In the genomic region with DNA sequence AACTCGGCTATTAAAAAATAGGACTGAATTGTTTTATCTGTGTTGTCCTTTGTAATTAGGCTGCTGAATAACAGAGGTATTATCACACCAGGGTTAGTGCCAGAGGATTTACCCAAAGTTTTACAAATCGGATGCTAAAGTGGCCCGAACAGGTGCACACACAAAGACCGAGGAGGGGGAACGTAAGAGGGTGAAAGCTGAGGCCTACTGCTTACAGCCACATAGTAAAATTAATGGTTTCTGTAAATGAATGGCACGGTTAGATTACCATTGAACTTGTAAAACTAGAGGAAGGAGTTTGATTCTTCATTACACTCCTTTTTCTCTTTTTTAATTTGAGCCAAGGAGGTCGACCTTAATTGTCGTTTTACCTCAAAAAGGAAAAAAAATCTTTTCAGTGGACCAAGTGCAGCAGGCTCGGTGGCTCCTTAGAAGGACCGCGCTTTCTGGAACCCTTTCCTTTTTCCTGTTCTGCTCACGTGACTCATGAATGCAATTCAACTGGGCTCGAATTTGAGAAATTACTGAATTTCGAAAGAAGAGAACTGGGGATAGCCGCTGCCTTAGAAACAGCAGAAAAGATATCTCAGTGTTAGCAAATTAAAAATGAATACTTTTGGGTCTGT, we compare ENCODE assay signal across 19 mouse cellular contexts.
"Had no signal": no experiment of that assay in that cellular context is flagged by ENCODE, and none has a peak within 500 bp of the region (broad histone marks: within the 10 kb centered on the region; RNA-seq: fewer than 3 reads in every experiment).

No protein-coding gene starts in this region.

- H3K27ac ChIP-seq: layer of hippocampus, adult 2 months; left cerebral cortex, adult 2 months; liver, embryonic 13.5 days; neural tube, embryonic 12.5 days; neural tube, embryonic 15.5 days; stomach, postnatal 0 days had no signal

- H3K9me3 ChIP-seq: liver, embryonic 13.5 days; neural tube, embryonic 12.5 days; neural tube, embryonic 15.5 days had no signal

- H3K4me1 ChIP-seq: liver, embryonic 13.5 days; neural tube, embryonic 12.5 days; neural tube, embryonic 15.5 days had no signal

- H3K9ac ChIP-seq: liver, embryonic 13.5 days; neural tube, embryonic 12.5 days; neural tube, embryonic 15.5 days had no signal

- H3K4me2 ChIP-seq: liver, embryonic 13.5 days; midbrain, embryonic 11.5 days; neural tube, embryonic 12.5 days; neural tube, embryonic 15.5 days had no signal

- H3K36me3 ChIP-seq: liver, embryonic 13.5 days; neural tube, embryonic 12.5 days; neural tube, embryonic 15.5 days had no signal

- H3K27me3 ChIP-seq: liver, embryonic 13.5 days; neural tube, embryonic 12.5 days; neural tube, embryonic 15.5 days had no signal

- DNase-seq: kidney, adult 8-10 months; kidney, postnatal 25 days; layer of hippocampus, adult 9-11 months; liver, embryonic 13.5 days; lung, adult 2 months; lung, postnatal 14 days; lung, postnatal 4 days; midbrain, embryonic 14.5 days; right cerebral cortex, adult 18-20 months; right cerebral cortex, postnatal 14 days; right cerebral cortex, postnatal 4 days; thymus, adult 2 months; thymus, postnatal 25 days had no signal

- H3K4me3 ChIP-seq: layer of hippocampus, adult 2 months; left cerebral cortex, adult 2 months; liver, embryonic 13.5 days; neural tube, embryonic 12.5 days; neural tube, embryonic 15.5 days had no signal
